Mouse (Mus musculus): ENCODE measurements around the gene Npb. TPM values are rescaled to one million over a fixed set of nuclear protein-coding genes. Genes with fewer than 3 reads are reported as not detected.

The Npb gene
- polyA plus RNA-seq, 1 experiment from 2014 or later = 0.98 TPM

DNA sequence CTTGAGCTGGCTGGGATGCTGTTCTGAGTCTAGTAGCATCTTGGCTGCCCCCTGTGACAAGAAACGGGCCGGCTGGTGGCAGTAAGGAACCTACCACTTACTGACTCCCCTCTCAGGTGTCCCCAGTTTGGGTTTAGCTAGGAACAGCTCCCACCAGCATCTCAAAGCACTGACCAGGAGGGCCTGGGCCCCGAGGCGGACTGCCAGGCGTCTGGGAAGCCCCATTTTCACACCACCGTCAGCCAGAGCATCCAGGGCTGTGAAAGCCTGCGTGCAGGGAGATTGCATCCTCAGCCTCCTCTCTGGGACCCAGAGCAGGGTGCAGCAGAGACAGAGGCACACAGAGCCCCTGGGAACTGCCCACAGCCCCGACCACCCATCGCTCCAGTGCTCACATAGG lies 33.0 kb downstream of the Npb start:
- Histone ChIP-seq H3K9me3 (no peaks in the 10 kb centered on the region), H3K27me3 (no peaks in the 10 kb centered on the region), H3K27ac (no peak overlapping the region), H3K36me3 (no peaks in the 10 kb centered on the region), H3K4me1 (peaks cover 19% of the 10 kb centered on the region), H3K4me3 (no peak overlapping the region), H3K4me2 (no peak overlapping the region), H3K9ac (peak overlapping the region; percentile 8; the same call in 1 of the 2 replicates)
- WGBS = 68% methylated on average over 9 of the region's 9 CpGs
- ATAC-seq (ENCODE audit: insufficient number of reproducible peaks, insufficient read depth, low FRiP score, low TSS enrichment, low read depth) = no peak

DNA sequence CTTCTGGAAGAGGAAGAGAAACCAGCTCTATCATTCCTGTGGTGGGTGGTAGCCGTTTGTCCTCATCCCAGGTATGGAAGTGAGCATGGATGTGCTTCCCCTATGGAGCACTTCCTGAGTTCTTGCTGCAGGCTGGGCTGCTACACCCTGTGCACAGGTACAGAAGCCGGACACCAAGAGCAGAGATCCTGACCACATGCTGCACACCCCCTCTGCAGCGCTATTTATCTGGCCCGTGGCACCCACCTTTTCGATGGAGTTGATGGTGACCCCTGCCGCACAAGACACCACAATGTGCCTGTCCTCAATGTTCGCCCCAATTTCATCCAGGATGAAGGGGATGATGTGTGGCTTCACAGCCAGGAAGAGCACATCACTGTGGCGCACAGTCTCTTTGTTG lies 33.6 kb downstream of the Npb start:
- H3K4me2 ChIP-seq = peak overlapping the region; percentile 94; the same call in 1 of the 2 replicates
- H3K4me1 ChIP-seq = peaks cover 19% of the 10 kb centered on the region
- H3K4me3 ChIP-seq = no peak overlapping the region
- peak overlapping the region; percentile 80 for H3K9ac ChIP-seq
- no peak for ATAC-seq (ENCODE audit: insufficient number of reproducible peaks, insufficient read depth, low FRiP score, low TSS enrichment, low read depth)
- no peaks in the 10 kb centered on the region for H3K9me3 ChIP-seq
- H3K27me3 ChIP-seq = peaks cover 3% of the 10 kb centered on the region; the same call in 1 of the 2 replicates
- no peak overlapping the region for H3K27ac ChIP-seq
- 85% methylated on average over 8 of the region's 8 CpGs for WGBS
- no peaks in the 10 kb centered on the region for H3K36me3 ChIP-seq

DNA sequence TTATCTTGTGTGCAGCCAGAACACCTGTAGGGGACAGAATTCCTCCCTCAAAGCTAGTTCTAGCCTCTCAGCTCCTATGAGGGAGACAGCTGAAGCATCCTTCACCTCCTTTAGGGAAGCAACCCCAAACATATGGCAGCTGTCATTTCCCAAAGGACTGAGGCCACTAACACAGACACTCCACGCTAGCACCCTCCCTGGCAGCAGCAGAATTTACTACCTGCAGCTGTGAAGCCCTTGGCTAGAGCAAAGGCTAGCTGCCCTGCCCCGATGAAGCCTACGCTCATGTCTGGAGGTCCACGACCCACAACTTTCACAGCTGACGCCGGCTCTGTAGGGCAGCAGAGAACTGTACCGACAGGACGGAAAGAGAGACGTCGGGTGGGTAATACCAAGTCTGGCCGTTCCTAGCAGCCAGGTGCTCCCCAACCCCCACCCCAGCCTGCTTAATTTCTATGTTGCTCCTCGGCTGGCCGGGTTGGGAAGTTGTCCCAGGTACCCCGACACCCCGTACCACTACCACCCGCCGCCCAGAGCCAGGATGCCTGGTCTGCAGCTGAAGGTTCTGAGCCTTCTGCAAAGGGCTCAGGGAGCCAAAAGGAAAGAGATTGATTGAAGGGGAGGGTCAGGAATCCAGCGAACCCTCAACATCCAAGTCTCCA lies 34.8 kb downstream of the Npb start:
- Histone ChIP-seq H3K27me3 (peaks cover 15% of the 10 kb centered on the region), H3K9ac (peak overlapping the region; percentile 80), H3K4me1 (peaks cover 24% of the 10 kb centered on the region), H3K9me3 (no peaks in the 10 kb centered on the region), H3K4me2 (peak overlapping the region; percentile 94), H3K36me3 (no peaks in the 10 kb centered on the region), H3K27ac (peak overlapping the region; percentile 78), H3K4me3 (peak overlapping the region; percentile 52)
- no peak for ATAC-seq (ENCODE audit: insufficient number of reproducible peaks, insufficient read depth, low FRiP score, low TSS enrichment, low read depth)
- 1% methylated on average over 18 of the region's 18 CpGs for WGBS

DNA sequence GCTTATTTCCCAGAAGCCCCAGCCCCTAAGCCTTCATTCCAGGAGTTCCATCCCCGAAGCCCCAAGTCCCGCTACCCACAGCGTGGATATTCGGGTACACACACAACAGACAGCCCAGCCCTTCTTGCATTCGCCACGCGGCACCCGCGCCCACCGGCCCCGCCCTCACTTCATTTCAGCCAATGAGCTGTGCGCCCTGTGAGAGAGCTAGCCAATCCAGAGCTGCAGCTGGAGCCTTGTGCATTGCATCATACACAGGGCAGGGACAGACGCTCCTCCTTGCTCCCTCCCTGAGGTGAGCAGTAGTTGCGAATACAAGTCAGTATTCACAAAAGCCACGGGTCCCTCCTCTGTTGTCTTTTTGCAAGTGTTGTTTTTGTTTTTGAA lies 35.3 kb downstream of the Npb start, which contains the start of gene Pycr1:
Gene Pycr1 (minus strand): TSS at position 169 of the 387 bp plus-strand sequence.
- H3K27ac ChIP-seq = peak within 1 kb of the TSS; percentile 78
- peak within 1 kb of the TSS; percentile 52 for H3K4me3 ChIP-seq
- no peaks in the 10 kb centered on the region for H3K36me3 ChIP-seq
- H3K4me2 ChIP-seq = peak within 1 kb of the TSS; percentile 94
- H3K4me1 ChIP-seq = peaks cover 26% of the 10 kb centered on the region
- peak; percentile 98 for ATAC-seq (ENCODE audit: insufficient number of reproducible peaks, insufficient read depth, low FRiP score, low TSS enrichment, low read depth)
- no peaks in the 10 kb centered on the region for H3K9me3 ChIP-seq
- peak within 1 kb of the TSS; percentile 80 for H3K9ac ChIP-seq
- H3K27me3 ChIP-seq = peaks cover 17% of the 10 kb centered on the region
- under 1% methylated on average over 15 of the region's 15 CpGs for WGBS

DNA sequence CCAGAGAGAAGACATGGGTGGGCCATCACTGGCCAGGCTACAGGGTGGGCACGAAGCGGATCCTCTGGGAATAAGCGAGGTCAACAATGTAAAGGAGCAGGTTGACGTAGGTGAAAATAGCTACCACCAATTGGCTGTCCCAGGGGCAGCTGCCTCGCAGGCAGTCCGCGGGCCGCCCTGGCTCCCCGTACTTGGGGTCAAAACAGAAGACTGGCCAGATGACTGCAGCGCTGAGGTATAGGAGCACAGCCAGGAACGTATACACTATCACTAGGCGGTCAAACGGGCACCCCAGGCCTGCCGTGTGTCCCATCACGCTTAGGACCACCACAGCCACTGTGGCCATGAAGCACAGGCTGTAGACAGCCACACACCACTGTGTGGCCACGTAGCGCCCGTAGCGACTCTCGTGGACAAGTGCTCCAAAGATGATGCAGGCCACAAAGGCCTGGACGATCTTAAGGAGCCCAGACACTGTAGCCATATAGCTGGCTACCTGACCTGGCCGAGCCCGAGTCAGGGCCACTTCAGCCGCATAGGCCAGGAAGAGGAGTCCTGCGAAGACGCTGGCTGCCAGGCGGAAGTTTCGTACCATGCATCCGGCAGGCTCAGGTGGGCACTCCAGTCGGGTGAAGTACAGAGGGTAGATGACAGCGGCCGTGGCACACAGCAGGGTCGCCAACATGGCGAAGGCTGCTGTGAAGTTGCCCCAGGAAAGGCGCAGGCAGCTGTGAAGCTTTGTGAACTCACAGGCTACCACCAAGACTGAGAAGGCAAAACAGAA lies 39.0 kb downstream of the Npb start:
- H3K9me3 ChIP-seq = no peaks in the 10 kb centered on the region
- no peak overlapping the region for H3K4me3 ChIP-seq
- no peaks in the 10 kb centered on the region for H3K36me3 ChIP-seq
- no peak overlapping the region for H3K27ac ChIP-seq
- no peak for ATAC-seq (ENCODE audit: insufficient number of reproducible peaks, insufficient read depth, low FRiP score, low TSS enrichment, low read depth)
- peaks cover 24% of the 10 kb centered on the region for H3K4me1 ChIP-seq
- 0 out of 2 replicates have a peak overlapping the region, but pooled peaks have one; percentile 27 for H3K9ac ChIP-seq
- H3K27me3 ChIP-seq = peaks cover 20% of the 10 kb centered on the region
- 77% methylated on average over 35 of the region's 35 CpGs for WGBS
- H3K4me2 ChIP-seq = no peak overlapping the region

DNA sequence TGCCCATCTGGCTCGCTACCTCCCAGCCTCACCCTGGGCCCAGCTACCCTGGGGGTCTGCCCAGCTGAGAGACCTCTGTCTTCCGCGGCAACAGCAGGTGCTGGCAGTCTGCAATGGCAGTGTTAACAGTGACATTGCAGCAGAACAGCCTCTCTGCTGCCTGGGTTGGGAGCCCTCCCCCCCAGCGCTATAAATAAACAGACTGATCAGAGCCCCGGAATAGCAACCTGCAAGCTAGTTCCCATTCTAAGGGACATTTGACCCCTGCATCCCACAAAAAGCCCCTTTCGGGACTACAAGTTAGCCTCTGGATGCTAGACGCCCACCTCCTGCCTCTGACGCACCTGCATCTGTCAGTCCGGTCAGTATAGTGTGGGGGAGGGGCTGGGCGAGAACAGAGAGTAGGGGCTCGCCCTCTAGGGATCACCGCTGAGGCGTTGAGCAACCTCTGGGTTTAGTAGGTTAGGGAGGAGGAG lies 39.8 kb downstream of the Npb start, which contains the start of gene Myadml2:
Gene Myadml2 (minus strand): TSS at position 158 of the 476 bp plus-strand sequence.
- Histone ChIP-seq H3K27ac (no peak within 1 kb of the TSS), H3K27me3 (peaks cover 20% of the 10 kb centered on the region), H3K9me3 (no peaks in the 10 kb centered on the region), H3K4me2 (peak within 1 kb of the TSS; percentile 30), H3K4me1 (peaks cover 16% of the 10 kb centered on the region), H3K9ac (0 out of 2 replicates have a peak within 1 kb of the TSS, but pooled peaks have one; percentile 27), H3K36me3 (no peaks in the 10 kb centered on the region), H3K4me3 (no peak within 1 kb of the TSS)
- WGBS = 8% methylated on average over 13 of the region's 13 CpGs
- ATAC-seq (ENCODE audit: insufficient number of reproducible peaks, insufficient read depth, low FRiP score, low TSS enrichment, low read depth) = no peak

DNA sequence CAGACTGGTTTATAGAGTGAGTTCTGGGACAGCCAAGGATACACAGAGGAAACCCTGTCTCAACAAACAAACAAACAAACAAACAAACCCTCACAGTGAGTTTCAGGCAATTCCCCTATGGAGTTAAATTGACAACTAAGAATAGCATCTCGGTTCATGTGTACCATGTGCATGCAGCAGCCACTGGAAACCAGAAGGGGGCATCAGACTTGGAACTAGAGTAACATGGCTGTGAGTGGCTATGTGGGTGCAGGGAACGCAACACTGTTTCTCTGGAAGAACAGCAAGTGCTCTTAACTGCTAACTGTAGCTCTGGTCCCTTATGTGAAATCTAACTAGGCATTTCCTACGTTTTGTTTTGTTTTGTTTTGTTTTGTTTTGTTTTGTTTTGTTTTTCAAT lies 43.6 kb downstream of the Npb start:
- Histone ChIP-seq H3K4me3 (no peak overlapping the region), H3K4me1 (peaks cover 7% of the 10 kb centered on the region), H3K9me3 (no peaks in the 10 kb centered on the region), H3K27ac (no peak overlapping the region), H3K27me3 (peaks cover 42% of the 10 kb centered on the region), H3K9ac (no peak overlapping the region), H3K4me2 (no peak overlapping the region), H3K36me3 (no peaks in the 10 kb centered on the region)
- WGBS = 63% methylated on average over 3 of the region's 3 CpGs
- ATAC-seq (ENCODE audit: insufficient number of reproducible peaks, insufficient read depth, low FRiP score, low TSS enrichment, low read depth) = no peak

DNA sequence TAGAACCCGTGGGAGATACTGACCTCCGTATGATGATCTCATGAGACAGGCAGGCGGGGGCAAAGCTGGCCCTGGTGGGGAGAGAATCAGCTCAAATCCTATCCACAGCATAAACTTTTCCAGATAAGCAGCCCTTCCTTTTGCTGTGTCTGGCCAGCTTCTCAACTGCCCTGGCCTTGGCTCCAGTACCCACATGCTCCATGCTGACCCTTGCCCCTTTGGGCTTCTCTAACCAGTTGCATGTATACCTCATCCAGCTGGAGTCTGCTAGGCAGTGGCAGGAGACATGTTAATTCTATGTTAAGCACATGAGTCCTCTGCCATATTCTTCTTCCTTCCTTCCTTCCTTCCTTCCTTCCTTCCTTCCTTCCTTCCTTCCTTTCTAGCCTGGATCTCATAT lies 46.5 kb downstream of the Npb start:
- no peak for ATAC-seq (ENCODE audit: insufficient number of reproducible peaks, insufficient read depth, low FRiP score, low TSS enrichment, low read depth)
- Histone ChIP-seq H3K4me2 (no peak overlapping the region), H3K36me3 (no peaks in the 10 kb centered on the region), H3K27me3 (peaks cover 53% of the 10 kb centered on the region), H3K4me3 (no peak overlapping the region), H3K4me1 (peaks cover 10% of the 10 kb centered on the region), H3K27ac (no peak overlapping the region), H3K9me3 (no peaks in the 10 kb centered on the region), H3K9ac (no peak overlapping the region)
- 44% methylated on average over 3 of the region's 3 CpGs for WGBS

DNA sequence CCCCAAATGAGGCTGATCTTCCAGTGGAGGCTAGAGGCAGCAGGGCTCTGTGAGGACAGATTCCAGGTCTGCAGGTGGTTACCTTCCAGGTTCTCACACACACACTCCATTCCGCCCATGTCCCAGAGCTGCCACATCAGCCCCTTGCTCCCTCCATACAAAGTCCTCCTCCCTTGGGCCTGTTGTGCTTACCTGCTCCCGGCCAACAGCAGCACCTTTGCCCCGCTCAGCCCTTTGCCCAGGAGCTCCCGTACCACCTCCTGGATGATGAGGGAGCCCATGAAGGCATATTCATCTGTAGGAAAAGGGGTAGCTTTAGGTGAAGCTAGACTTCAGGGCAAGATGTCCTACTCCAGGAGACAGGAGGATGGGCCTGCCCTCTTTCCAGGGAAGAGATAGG lies 49.0 kb downstream of the Npb start:
- Histone ChIP-seq H3K27ac (no peak overlapping the region), H3K9ac (no peak overlapping the region), H3K36me3 (no peaks in the 10 kb centered on the region), H3K4me2 (no peak overlapping the region), H3K27me3 (peaks cover 78% of the 10 kb centered on the region), H3K4me3 (no peak overlapping the region), H3K9me3 (no peaks in the 10 kb centered on the region), H3K4me1 (peaks cover 23% of the 10 kb centered on the region)
- 85% methylated on average over 4 of the region's 4 CpGs for WGBS
- ATAC-seq (ENCODE audit: insufficient number of reproducible peaks, insufficient read depth, low FRiP score, low TSS enrichment, low read depth) = no peak
